Mouse (Mus musculus) adipose tissue, adult 10 weeks (tissue): ENCODE results near the gene Arpc1b. TPM values are rescaled to one million over a fixed set of nuclear protein-coding genes. Genes with fewer than 3 reads are reported as not detected.

Experiments
- polyA plus RNA-seq: library from polyadenylated mRNA; stranded (reverse); fragments of 350-450 nt; fragmentation: Illumina TruSeq; extraction: RNeasy Lipid Tissue Mini Kit (QIAGEN cat#74804); gene quantifications from one replicate; pipeline ENCODE4 v1.2.3, GENCODE M21; 2014; ENCODE audit warnings: low read depth, low replicate concordance

Arpc1b gene
- 316 TPM for polyA plus RNA-seq

GRCm38 (mm10) chr5:145114071-145114605, at the start of gene Arpc1b:
Arpc1b (plus strand) TSS chr5:145114215.

GRCm38 (mm10) chr5:145083632-145084451, 30.2 kb upstream of the Arpc1b start, which contains the start of the genes Arpc1a and Kpna7:
Arpc1a (plus strand) TSS chr5:145083830.
Kpna7 (minus strand) TSS chr5:145084030.

DNA sequence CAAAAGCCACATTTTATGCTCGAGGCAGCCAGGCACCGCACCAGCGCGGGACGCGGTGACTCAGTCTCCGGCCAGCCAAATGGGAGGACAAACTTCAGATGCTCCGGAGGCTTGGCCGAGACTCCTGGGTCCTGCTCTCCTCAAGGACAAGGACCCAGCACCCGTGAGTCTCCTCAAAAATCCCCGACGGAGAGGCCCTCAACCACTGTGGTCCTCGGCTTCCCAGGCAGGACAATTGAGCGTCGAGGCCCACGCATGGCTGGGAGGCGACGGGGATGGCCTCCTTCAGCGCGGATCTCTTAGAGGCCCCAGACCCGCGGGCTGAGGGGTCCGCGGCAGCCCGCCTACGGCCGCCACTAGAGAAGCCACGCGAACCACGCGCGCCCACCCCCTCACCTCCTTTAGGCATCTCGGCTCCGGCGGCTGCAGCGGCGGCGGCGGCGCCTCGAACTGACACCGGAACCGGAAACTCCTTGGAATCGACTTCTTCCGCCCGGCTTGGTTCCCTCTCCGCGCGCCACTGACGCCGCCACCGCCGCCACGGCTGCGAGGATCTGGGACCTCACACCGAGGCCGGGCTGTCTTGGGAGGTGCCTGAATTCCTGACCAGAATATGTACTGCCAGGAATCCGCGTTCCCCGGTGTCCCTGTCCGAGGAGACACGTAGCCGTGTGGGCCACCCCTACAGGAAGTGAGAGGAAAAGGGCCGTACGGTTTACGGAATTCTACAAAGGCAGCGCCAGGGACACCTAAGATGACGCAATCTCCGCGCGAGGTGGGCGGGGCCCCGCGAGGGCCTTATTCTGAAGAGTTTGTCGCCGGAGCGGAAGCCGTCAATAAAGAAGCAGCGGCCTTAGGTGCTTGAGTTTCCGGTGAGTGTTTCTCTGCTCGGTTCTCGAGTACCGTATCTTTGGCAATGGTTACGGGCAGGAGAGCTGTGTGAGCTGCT, 25.8 kb downstream of the Arpc1b start, which contains the start of the genes Pdap1 and Bud31:
TSS of gene Pdap1 (minus strand) at position 668 of the 949 bp plus-strand sequence.
TSS of gene Bud31 (plus strand) at position 792 of the 949 bp plus-strand sequence.

GRCm38 (mm10) chr5:145166536-145167305, 52.7 kb downstream of the Arpc1b start, which contains the start of the genes Ptcd1 and Cpsf4:
Ptcd1 (minus strand) TSS chr5:145167108.
Cpsf4 (plus strand) TSS chr5:145167213.

Other genes starting within 250 kb of the Arpc1b start
- gene Smurf1, start 148.4 kb upstream of the Arpc1b start, polyA plus RNA-seq: 24.7 TPM
- 1.9 TPM for gene Gm4871, start 81.5 kb upstream of the Arpc1b start, polyA plus RNA-seq
- gene 1700018F24Rik, start 71.2 kb upstream of the Arpc1b start, polyA plus RNA-seq: 2.1 TPM
- 144 TPM for gene Arpc1a, start 30.4 kb upstream of the Arpc1b start, polyA plus RNA-seq
- 0.11 TPM for gene Kpna7, start 30.2 kb upstream of the Arpc1b start, polyA plus RNA-seq
- 75.4 TPM for gene Pdap1, start 26.0 kb downstream of the Arpc1b start, polyA plus RNA-seq
- gene Bud31, start 26.1 kb downstream of the Arpc1b start, polyA plus RNA-seq: 100 TPM
- gene Ptcd1, start 52.9 kb downstream of the Arpc1b start, polyA plus RNA-seq: 14.8 TPM
- 19.5 TPM for gene Cpsf4, start 53.0 kb downstream of the Arpc1b start, polyA plus RNA-seq
- 228 TPM for gene Atp5j2, start 77.8 kb downstream of the Arpc1b start, polyA plus RNA-seq
- gene Zkscan14, start 87.7 kb downstream of the Arpc1b start, polyA plus RNA-seq: 8.3 TPM
- gene Zkscan5, start 90.3 kb downstream of the Arpc1b start, polyA plus RNA-seq: 10.3 TPM
- gene Zfp655, start 117.5 kb downstream of the Arpc1b start, polyA plus RNA-seq: 23.3 TPM
- gene Zscan25, start 166.3 kb downstream of the Arpc1b start, polyA plus RNA-seq: 14.2 TPM
- not detected for gene Cyp3a57, start 231.1 kb downstream of the Arpc1b start, polyA plus RNA-seq